Mouse (Mus musculus): ENCODE results near the gene Pde7b. TPM values are rescaled to one million over a fixed set of nuclear protein-coding genes. Genes with fewer than 3 reads are reported as not detected.

The Pde7b gene
- polyA plus RNA-seq, 1 experiment from 2014 or later = 2.3 TPM

- DNase-seq (ENCODE audit: low spot score) (no peak), ATAC-seq (ENCODE audit: low FRiP score, low TSS enrichment) (no peak)
- H3K27me3 ChIP-seq (ENCODE audit: control insufficient read depth, insufficient read depth, low read length) = no peaks in the 10 kb centered on the region
- H3K4me2 ChIP-seq (replicated peaks; ENCODE audit: low read depth) = no peak overlapping the region
- no peaks in the 10 kb centered on the region for H3K9me3 ChIP-seq (ENCODE audit: control insufficient read depth, low read length)
- no peak for TF ChIP-seq EP300 (optimal IDR thresholded peaks at IDR 0.05)
- no peak for TF ChIP-seq CTCF (IDR thresholded peaks at IDR 0.05; ENCODE audit: low read depth)
- H3K9ac ChIP-seq (ENCODE audit: low read length) = no peak overlapping the region
- no peaks in the 10 kb centered on the region for H3K36me3 ChIP-seq (ENCODE audit: control insufficient read depth, insufficient read depth, low read length)
- H3K4me3 ChIP-seq (ENCODE audit: low read depth, low read length) = no peak overlapping the region
- H3K27ac ChIP-seq (replicated peaks) = no peak overlapping the region
- H3K4me1 ChIP-seq (replicated peaks; ENCODE audit: control insufficient read depth, insufficient read depth) = no peaks in the 10 kb centered on the region
- WGBS = 58% methylated on average over 2 of the region's 2 CpGs
Measured at GRCm38 (mm10) chr10:20606007-20606406, 118.9 kb downstream of the Pde7b start.

- Histone ChIP-seq H3K9ac (ENCODE audit: low read length) (no peak overlapping the region), H3K4me1 (replicated peaks; ENCODE audit: control insufficient read depth, insufficient read depth) (no peaks in the 10 kb centered on the region), H3K4me2 (replicated peaks; ENCODE audit: low read depth) (no peak overlapping the region), H3K27me3 (ENCODE audit: control insufficient read depth, insufficient read depth, low read length) (no peaks in the 10 kb centered on the region), H3K27ac (replicated peaks) (no peak overlapping the region), H3K9me3 (ENCODE audit: control insufficient read depth, low read length) (no peaks in the 10 kb centered on the region), H3K36me3 (ENCODE audit: control insufficient read depth, insufficient read depth, low read length) (no peaks in the 10 kb centered on the region), H3K4me3 (ENCODE audit: low read depth, low read length) (no peak overlapping the region)
- ATAC-seq (ENCODE audit: low FRiP score, low TSS enrichment) = no peak
- no peak for DNase-seq (ENCODE audit: low spot score)
- TF ChIP-seq EP300 (optimal IDR thresholded peaks at IDR 0.05) = no peak
- TF ChIP-seq CTCF (IDR thresholded peaks at IDR 0.05; ENCODE audit: low read depth) = no peak
- WGBS = 44% methylated on average over 5 of the region's 5 CpGs
Measured at GRCm38 (mm10) chr10:20595107-20595810, 129.6 kb downstream of the Pde7b start.

GRCm38 (mm10) chr10:20594015-20594414, 130.9 kb downstream of the Pde7b start:
- Histone ChIP-seq H3K9me3 (ENCODE audit: control insufficient read depth, low read length) (no peaks in the 10 kb centered on the region), H3K27me3 (ENCODE audit: control insufficient read depth, insufficient read depth, low read length) (no peaks in the 10 kb centered on the region), H3K27ac (replicated peaks) (no peak overlapping the region), H3K4me2 (replicated peaks; ENCODE audit: low read depth) (no peak overlapping the region), H3K4me3 (ENCODE audit: low read depth, low read length) (no peak overlapping the region), H3K9ac (ENCODE audit: low read length) (no peak overlapping the region), H3K36me3 (ENCODE audit: control insufficient read depth, insufficient read depth, low read length) (no peaks in the 10 kb centered on the region), H3K4me1 (replicated peaks; ENCODE audit: control insufficient read depth, insufficient read depth) (no peaks in the 10 kb centered on the region)
- 45% methylated on average over 5 of the region's 5 CpGs for WGBS
- TF ChIP-seq CTCF (IDR thresholded peaks at IDR 0.05; ENCODE audit: low read depth) (no peak), EP300 (optimal IDR thresholded peaks at IDR 0.05) (no peak)
- ATAC-seq (ENCODE audit: low FRiP score, low TSS enrichment) (no peak), DNase-seq (ENCODE audit: low spot score) (no peak)

- no peak overlapping the region for H3K9ac ChIP-seq (ENCODE audit: low read length)
- no peak for ATAC-seq (ENCODE audit: low FRiP score, low TSS enrichment)
- no peak overlapping the region for H3K27ac ChIP-seq (replicated peaks)
- H3K9me3 ChIP-seq (ENCODE audit: control insufficient read depth, low read length) = no peaks in the 10 kb centered on the region
- DNase-seq (ENCODE audit: low spot score) = no peak
- H3K4me2 ChIP-seq (replicated peaks; ENCODE audit: low read depth) = no peak overlapping the region
- no peak overlapping the region for H3K4me3 ChIP-seq (ENCODE audit: low read depth, low read length)
- WGBS = 24% methylated on average over 7 of the region's 7 CpGs
- H3K36me3 ChIP-seq (ENCODE audit: control insufficient read depth, insufficient read depth, low read length) = no peaks in the 10 kb centered on the region
- H3K27me3 ChIP-seq (ENCODE audit: control insufficient read depth, insufficient read depth, low read length) = no peaks in the 10 kb centered on the region
- no peak for TF ChIP-seq CTCF (IDR thresholded peaks at IDR 0.05; ENCODE audit: low read depth)
- no peak for TF ChIP-seq EP300 (optimal IDR thresholded peaks at IDR 0.05)
- H3K4me1 ChIP-seq (replicated peaks; ENCODE audit: control insufficient read depth, insufficient read depth) = no peaks in the 10 kb centered on the region
Measured at GRCm38 (mm10) chr10:20590100-20590499, 134.8 kb downstream of the Pde7b start.

GRCm38 (mm10) chr10:20585959-20586358, 138.9 kb downstream of the Pde7b start:
- no peak overlapping the region for H3K9ac ChIP-seq (ENCODE audit: low read length)
- 86% methylated on average over 4 of the region's 4 CpGs for WGBS
- no peaks in the 10 kb centered on the region for H3K36me3 ChIP-seq (ENCODE audit: control insufficient read depth, insufficient read depth, low read length)
- no peak overlapping the region for H3K27ac ChIP-seq (replicated peaks)
- no peaks in the 10 kb centered on the region for H3K27me3 ChIP-seq (ENCODE audit: control insufficient read depth, insufficient read depth, low read length)
- no peaks in the 10 kb centered on the region for H3K9me3 ChIP-seq (ENCODE audit: control insufficient read depth, low read length)
- no peak for ATAC-seq (ENCODE audit: low FRiP score, low TSS enrichment)
- no peaks in the 10 kb centered on the region for H3K4me1 ChIP-seq (replicated peaks; ENCODE audit: control insufficient read depth, insufficient read depth)
- H3K4me3 ChIP-seq (ENCODE audit: low read depth, low read length) = no peak overlapping the region
- no peak for DNase-seq (ENCODE audit: low spot score)
- no peak for TF ChIP-seq CTCF (IDR thresholded peaks at IDR 0.05; ENCODE audit: low read depth)
- no peak for TF ChIP-seq EP300 (optimal IDR thresholded peaks at IDR 0.05)
- no peak overlapping the region for H3K4me2 ChIP-seq (replicated peaks; ENCODE audit: low read depth)

- H3K9ac ChIP-seq (ENCODE audit: low read length) = no peak overlapping the region
- TF ChIP-seq EP300 (optimal IDR thresholded peaks at IDR 0.05) (no peak), CTCF (IDR thresholded peaks at IDR 0.05; ENCODE audit: low read depth) (no peak)
- H3K36me3 ChIP-seq (ENCODE audit: control insufficient read depth, insufficient read depth, low read length) = no peaks in the 10 kb centered on the region
- H3K27ac ChIP-seq (replicated peaks) = no peak overlapping the region
- ATAC-seq (ENCODE audit: low FRiP score, low TSS enrichment) (no peak), DNase-seq (ENCODE audit: low spot score) (no peak)
- H3K4me3 ChIP-seq (ENCODE audit: low read depth, low read length) = no peak overlapping the region
- H3K4me1 ChIP-seq (replicated peaks; ENCODE audit: control insufficient read depth, insufficient read depth) = no peaks in the 10 kb centered on the region
- H3K9me3 ChIP-seq (ENCODE audit: control insufficient read depth, low read length) = no peaks in the 10 kb centered on the region
- H3K27me3 ChIP-seq (ENCODE audit: control insufficient read depth, insufficient read depth, low read length) = no peaks in the 10 kb centered on the region
- H3K4me2 ChIP-seq (replicated peaks; ENCODE audit: low read depth) = no peak overlapping the region
- 94% methylated on average over 11 of the region's 11 CpGs for WGBS
Measured at GRCm38 (mm10) chr10:20575002-20575401, 149.9 kb downstream of the Pde7b start.
